Mouse (Mus musculus): ENCODE measurements around the gene Ifitm2.

DNA sequence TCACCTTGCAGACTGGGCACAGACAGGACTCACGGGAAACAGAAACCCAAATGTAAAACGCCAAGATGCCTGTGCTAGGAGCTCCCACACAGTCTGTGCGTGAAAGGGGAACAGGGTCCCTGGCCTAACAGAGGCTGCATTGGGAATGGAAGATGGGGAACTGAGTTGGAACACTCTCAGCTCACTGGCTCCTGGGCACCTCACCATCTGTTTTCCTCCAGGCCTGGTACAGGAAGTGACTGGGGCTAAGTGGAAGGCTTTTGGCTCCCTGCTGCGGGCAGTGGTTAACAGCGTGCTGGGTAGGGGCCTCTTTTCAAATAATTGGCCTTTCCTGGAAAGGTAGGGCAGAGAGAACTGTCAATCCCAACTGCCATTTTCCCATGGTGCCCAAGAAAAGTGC lies 34.8 kb upstream of the Ifitm2 start:
- no peak for TF ChIP-seq CTCF (IDR thresholded peaks at IDR 0.05; ENCODE audit: extremely low read depth, insufficient read depth, insufficient read length, insufficient replicate concordance)
- no peak for TF ChIP-seq POLR2A (IDR thresholded peaks at IDR 0.05; ENCODE audit: low read depth, low read length)
